Mouse (Mus musculus): ENCODE measurements at regions not wholly inside any gene's neighbourhood (a gene's known extent, or its start where the extent isn't known, plus 50 kb on each side); places are given as distances from the start of the nearest gene placed in this dataset.

DNA sequence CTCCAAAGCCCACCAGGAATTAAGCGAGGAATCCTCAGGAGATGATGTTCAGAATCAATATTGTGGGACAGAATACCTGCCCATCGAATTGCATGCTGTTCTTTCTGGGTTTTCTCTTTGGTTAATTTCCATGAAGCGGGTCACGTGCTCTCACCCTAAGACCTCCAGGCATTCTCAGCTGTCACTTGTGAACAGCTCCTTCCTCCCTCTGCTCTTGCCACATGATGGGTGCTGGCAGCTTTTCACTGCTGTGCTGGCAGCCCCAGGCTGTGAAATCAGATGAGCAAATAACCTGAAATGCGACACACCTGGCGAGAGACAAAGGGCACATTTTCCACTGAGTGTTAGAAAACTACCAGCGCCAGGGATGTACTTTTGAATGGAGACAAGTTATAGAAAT is 207.8 kb upstream of the Pitrm1 start:
- peak; percentile 14 for DNase-seq
- intact Hi-C loops (cut with DNase I; ENCODE audit: low total_unique reads), result no loop called here

DNA sequence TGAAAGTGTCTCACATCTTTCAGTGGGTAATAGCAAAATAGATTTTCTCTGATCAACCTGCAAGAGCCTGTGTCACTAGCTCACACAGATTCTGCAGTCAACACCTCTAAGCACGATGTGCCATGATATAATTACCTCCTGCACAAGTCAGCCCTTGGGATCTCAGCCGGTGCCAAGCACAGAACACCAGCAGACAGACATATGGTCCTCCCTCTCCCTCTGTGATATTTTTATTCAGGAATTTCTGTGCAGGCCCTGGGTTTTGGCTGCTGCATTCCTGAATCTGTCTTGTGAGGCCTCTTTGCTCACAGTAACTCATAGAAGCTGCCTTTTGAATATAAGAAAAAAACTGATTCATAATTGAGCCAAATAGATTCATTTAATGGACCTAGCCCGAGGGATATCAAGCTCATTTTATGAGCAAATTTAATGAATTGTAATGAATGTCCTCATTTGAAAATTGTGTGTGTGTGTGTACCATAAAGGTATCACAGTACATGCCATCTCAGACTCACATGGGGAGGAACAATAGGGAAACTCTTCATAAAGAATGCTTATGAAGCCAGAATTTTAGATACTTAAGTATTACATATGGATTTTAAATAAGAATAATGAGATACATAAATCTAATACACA is 206.7 kb upstream of the Pitrm1 start:
- intact Hi-C loops (cut with DNase I; ENCODE audit: low total_unique reads), result no loop called here
- DNase-seq, result no peak

DNA sequence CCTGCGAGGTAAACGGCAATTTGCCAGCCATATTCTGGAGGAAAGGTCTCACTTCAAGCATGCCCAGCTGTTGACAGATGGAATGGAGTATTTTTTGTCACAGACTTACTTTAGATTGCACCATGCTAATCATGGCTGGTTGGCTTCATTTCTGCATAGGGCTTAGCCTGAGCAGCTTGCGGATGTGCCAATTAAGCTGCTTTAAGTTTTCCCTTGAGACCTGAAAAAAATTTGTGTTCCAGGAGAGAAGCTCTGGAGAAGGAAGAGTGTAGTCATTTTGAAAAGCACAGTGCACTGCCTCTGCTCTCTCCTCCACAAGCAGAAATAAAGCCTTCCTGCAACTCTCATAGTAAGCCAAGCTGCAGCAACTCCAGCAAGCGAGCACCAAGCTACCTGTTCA is 182.8 kb upstream of the Pitrm1 start:
- no peak for DNase-seq
- intact Hi-C loops (cut with DNase I; ENCODE audit: low total_unique reads), result no loop called here

DNA sequence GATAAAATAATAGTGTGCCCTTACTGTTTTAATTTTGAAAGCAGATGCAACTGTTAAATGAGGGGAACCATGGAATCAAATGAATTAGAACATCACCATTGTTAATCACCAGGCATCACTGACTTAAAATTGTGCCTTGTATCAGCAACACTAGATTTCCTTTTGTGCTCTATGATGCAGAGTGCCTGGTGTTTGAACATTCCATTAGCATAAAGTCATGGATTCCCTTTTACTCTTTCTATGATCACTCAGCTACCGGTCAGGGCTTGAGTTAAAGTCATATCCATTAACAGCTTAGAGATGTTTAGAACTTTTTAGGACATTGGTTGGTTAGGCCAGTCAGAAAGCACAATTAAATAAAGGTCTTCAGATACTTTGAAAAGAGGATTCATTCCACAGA is 180.3 kb upstream of the Pitrm1 start:
- intact Hi-C loops (cut with DNase I; ENCODE audit: low total_unique reads), result no loop called here
- DNase-seq, result no peak

DNA sequence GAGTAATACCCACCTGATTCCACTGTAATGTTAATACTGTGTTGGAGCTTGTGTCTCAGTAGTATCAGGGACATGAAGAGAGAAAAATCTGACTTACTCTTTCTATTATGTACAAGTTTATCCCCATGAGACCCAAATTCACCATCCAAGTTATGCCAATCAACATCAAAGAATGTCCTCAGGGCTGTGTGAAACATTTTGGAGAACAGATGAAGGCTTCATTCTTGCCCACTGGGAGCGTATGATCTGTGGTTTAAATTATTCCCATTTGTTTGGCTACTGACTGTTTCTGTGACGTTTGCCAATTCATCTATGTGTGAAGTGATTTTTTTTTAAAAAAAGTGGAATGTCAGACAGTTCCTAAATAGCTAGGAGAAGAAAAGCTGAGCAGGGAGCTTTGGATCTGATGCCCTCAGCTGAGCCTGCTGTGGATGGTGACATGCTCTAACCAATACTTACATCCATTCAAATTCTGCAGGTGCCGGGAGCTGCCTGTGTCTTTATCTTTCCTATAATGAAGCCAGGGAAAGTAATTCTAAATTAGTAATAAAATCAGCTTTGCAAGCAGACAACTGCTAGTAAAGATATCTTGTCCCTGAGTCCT is 173.3 kb upstream of the Pitrm1 start:
- DNase-seq, result no peak
- intact Hi-C loops (cut with DNase I; ENCODE audit: low total_unique reads), result no loop called here

DNA sequence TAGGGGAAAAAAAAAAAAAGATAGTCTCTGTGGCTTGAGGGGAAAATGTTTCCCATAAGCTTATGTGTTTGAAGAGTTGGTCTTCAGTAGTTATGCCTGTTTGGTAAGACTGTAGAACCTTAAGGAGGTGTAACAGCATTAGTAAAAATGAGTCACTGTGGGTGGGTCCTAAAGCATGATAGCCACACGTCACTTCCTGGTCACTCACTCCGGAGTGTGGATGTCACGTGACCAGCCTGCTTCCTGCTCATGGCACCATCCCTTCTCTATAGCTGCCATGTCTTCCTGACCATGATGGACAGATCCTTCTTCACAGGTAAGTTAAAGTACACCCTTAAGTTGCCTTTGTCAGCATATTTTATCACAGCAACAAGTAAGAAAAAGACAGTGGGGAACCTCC is 170.0 kb upstream of the Pitrm1 start:
- intact Hi-C loops (cut with DNase I; ENCODE audit: low total_unique reads), result no loop called here
- no peak for DNase-seq

DNA sequence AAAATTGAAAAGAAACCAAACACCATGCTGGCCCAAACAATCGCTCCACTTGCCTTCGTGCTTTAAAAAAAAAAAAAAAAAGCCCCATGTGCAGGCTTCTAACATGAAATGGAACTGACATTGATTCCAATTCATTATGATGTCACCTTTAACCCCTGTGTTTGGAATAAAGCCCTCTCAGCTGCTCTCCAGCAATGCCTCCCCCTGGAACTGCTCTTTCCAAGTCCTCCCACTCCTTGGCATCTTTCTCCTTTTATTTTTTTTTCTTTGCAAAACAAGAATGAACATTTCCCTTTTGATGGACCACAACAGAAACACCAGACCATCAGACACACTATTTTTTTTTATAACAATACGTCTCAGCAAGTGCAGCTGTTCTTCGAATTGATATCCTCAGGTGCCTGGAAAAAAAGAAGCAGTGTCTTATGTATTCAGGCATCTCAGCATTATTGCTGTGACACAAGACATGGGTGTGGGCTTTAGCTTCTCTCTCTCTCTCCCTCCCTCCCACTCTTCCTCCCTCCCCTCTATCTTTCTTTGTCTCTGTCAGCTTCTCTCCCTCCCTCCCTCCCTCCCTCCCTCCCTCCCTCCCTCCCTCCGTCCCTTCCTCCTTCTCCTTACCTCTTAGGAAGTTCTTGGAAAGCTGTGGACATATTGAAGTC is 152.3 kb upstream of the Pitrm1 start:
- no peak for DNase-seq
- intact Hi-C loops (cut with DNase I; ENCODE audit: low total_unique reads), result no loop called here

DNA sequence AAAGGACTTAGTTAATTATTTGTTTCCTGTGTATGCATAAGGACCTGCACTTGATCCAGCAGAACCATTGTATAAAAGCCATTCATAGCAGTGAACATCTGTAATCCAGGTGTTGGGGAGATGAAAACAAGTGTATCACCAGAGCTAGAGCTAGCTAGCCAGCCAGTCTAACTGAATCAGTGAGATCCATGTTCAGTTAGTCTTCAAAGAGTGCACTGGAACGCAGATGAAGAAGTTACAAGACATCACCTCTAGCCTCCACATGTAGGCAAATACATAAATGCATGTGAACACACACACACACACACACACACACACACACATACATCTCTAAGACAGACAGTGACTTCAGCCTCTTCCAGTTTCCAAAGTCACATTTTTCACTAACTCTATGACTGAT is 150.3 kb upstream of the Pitrm1 start:
- intact Hi-C loops (cut with DNase I; ENCODE audit: low total_unique reads), result no loop called here
- DNase-seq, result no peak

DNA sequence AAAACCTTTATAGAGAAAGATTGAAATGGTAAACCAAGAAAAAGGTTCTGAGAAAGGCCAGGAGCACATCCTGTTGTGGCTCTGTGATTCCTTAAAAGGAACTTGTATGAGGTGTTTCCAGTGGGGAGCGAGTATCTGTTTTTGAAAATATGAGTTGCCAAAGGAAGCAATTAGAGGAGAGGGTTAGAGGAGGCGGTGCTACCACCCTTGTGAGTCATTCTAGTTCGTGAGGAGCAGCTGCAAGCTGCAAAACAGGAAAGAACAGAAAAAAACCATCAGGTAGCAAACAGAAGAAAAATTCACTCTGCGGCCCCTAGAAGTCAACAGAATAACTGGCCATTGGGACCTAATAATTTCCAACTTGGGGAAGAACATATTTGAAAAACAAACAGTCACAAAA is 116.1 kb upstream of the Pitrm1 start:
- DNase-seq, result no peak
- intact Hi-C loops (cut with DNase I; ENCODE audit: low total_unique reads), result no loop called here

DNA sequence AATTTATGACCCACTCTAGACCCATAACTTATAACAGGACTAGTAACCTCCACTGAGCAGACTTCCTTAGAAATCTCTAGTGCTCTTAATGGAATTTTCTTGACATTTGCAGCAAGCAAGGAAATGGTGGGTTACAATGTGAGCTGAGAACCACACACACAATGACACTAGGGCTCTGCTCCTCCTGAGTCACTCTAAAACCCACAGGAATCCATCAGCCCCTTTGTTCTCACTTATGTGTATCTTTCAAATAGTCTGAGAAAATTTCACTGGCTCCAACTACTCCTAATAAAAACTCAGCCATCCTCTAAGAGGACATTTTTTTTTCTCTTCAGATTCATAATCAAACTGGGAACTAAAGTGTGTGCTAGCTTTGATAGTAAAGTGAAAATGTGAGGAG is 101.0 kb upstream of the Pitrm1 start:
- intact Hi-C loops (cut with DNase I; ENCODE audit: low total_unique reads), result no loop called here
- no peak for DNase-seq

DNA sequence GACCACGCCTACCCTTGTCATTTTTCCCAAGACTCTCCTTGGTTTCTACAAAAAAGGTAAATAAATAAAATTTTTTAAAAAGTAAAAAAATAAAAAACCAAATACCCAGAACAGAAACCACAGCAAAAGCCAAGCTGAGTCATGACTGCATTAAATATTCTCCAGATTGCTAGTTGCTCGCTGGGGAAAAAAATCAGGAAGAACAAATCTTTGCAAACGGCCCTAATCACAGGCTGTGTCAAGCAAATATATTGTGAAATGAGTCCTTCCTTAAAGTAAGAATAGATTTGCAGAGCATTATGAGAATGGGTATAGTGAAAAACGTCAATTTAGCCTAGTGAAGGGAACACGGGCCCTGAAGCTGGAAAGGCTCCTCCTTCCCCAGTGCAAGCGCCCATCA is 86.6 kb upstream of the Pitrm1 start:
- DNase-seq, result no peak
- intact Hi-C loops (cut with DNase I; ENCODE audit: low total_unique reads), result no loop called here

DNA sequence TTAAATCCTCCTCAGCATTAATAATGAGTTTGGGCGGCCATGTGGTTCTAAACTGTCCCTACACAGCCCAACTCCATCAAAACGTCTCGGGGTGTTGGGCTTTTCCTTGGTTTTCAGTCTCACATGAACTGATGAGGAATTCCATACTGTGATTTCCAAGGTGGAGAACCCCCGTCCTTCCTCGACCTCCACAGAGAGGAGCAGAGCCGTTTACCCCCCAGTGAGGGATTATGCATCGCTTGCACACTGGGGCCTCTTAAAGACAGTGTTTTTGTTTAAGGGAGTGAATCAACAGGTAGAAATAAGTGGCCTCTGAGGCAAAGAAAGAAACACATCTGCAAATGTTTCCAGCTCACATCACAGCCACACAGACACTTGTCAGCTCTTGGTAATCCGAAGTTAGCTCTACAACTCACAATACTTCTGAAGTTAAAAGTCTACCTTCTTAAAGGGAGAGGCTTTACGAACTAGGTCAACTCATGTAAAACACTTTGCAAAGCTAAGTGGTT is 82.0 kb upstream of the Pitrm1 start:
- no peak for DNase-seq
- intact Hi-C loops (cut with DNase I; ENCODE audit: low total_unique reads), result no loop called here

DNA sequence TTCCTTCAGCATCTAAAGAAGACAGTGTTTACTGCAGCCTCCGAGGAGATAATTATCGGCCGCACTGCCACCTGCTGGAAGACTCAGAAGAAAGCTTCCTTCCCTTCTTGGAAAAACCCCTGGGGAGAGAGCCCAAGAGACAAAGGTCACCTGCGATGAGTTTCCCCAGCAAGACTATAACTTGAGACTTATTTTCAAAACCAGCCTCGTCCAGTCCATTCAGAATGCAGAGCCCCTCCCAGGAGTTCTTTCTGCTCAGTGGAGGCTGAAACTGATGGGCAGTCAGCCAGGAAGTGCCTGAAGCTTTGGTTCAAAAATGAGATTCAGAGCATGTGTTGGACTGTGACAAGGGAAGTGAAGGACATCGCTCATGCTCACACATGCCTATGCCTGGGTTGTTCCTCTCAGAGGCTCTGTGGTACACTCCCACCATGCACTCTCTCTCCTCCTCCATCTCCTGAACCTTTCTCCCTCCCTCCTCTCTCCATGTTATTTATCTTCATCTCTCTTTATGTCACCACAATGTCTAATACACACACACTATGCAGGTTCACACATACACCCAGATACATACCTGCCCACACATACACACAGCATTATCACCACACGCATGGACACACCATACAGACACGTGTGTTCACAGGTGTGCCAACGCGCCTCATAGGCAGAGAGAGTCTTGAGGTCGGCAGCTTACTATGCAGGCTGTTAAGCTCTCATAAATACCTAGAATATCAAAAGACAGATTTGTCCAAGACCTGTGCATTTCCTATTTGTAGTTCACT is 78.3 kb upstream of the Pitrm1 start:
- intact Hi-C loops (cut with DNase I; ENCODE audit: low total_unique reads), result loop anchor here (5.0 kb wide), 1 partner anchor 1807 kb away; no protein-coding TSS in a partner anchor
- DNase-seq, result peak; percentile 60

DNA sequence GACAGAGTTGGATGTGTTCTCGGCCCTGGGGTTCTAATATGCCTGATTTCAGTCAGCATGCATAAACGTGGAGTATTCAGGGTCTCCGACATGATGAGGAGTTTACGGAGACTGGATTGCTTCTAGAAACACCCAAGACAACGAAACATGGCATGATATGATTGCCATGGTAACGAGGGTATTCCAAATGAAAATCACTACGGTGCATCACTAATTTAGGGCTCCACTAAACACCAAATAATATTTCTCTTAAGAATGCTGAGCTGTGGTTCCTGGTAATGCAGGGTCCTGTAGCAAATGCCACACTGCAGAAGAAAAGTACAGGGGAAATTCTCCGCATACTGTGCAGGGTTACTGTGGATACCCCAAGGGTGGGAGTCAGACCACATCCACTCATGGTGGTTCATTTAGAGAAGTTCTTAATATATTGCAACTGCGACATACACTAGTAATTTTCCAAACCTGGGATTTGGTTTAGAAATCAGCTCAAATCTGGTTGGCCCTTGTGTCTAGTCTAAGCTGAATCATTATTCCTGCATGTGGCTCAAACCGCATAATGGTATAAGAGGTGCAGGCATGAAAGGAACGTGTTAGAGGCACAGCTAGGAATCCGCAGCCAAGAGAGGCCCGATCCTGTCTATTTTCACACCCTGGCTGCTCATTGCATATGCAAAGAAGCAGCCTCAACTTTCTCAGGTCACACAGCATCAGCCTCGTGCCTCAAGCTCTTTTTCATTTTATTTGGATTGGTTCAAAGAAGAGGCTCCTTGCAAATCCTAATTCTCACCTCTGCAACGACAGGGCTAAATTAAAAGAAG is 77.5 kb upstream of the Pitrm1 start:
- intact Hi-C loops (cut with DNase I; ENCODE audit: low total_unique reads), result loop anchor here (5.0 kb wide), 1 partner anchor 1808 kb away; no protein-coding TSS in a partner anchor
- no peak for DNase-seq

DNA sequence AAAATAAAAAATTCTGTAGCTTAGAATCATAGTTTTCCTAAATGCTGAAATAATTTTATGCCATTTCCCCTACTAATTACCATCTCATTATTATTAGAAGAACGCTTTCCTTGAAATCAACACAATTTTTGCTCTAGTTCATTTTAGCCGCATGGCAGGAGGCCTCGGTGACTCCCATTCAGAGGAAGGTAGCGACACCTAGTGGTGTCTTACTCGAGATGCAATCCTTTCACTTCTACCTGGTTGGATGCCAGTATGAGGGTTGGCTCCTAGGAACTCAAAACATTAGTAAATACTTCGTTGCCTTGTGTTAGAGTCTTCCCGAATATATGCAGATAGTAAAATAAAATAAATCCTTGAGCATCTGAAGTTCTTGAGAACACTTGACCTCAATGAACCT is 76.3 kb upstream of the Pitrm1 start:
- DNase-seq, result peak; percentile 61
- intact Hi-C loops (cut with DNase I; ENCODE audit: low total_unique reads), result loop anchor here (5.0 kb wide), 1 partner anchor 1809 kb away; no protein-coding TSS in a partner anchor

DNA sequence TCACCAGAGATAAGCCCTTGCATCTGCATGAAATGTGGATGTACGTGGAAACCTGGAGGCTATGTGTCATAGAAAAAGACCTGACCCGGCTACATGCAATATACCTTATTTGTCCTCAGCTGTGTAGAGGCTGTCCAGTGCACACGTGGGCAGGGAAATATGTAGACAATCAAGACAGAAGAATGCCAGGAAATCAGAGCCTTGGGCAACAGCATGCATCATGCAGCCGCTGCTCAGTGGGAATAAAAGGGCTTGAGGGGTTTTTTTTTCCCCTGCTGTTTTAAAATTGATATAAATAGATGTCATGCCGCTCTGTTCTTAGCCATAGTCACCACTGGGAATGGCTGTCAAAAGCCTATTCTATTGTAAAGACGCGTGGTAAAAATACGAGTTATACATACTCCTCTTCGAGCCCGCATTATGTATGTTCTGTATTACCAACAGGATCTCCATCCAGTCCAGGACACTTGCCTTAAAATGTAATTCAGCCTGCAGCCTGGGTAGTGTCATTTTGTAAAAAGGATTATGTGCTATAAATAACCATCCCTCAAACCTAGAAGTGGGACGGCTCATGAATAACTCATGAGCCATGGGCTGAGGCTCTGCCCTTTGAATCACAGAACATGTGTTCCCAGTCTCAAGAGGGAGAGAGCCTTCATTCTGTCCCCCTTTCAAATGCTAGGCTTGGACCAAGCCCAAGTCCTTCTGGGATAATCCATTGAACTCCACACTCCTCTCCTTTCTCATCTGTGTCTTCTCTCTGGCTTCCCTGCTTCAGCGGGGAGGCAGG is 74.4 kb upstream of the Pitrm1 start:
- intact Hi-C loops (cut with DNase I; ENCODE audit: low total_unique reads), result loop anchor here (5.0 kb wide), 1 partner anchor 1811 kb away; no protein-coding TSS in a partner anchor
- DNase-seq, result no peak

DNA sequence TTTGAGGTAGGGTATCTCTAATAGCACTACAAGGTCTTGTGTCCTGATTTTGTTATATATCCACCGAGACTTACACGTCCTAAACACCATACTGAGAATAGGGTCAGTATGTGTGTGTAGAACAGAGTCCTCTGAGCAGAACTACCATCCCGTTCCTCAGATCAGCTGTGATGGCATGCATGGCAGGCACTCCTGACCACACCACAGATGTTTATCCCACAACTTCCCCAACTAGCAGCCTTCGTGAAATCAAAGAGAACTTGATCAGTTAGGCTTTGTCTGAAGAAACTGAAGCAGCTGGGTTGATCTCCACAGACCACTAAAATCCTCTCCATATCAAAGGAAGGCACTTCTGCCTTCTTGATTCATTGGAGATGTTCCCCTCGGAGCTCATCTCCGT is 68.3 kb upstream of the Pitrm1 start:
- DNase-seq, result no peak
- intact Hi-C loops (cut with DNase I; ENCODE audit: low total_unique reads), result no loop called here

DNA sequence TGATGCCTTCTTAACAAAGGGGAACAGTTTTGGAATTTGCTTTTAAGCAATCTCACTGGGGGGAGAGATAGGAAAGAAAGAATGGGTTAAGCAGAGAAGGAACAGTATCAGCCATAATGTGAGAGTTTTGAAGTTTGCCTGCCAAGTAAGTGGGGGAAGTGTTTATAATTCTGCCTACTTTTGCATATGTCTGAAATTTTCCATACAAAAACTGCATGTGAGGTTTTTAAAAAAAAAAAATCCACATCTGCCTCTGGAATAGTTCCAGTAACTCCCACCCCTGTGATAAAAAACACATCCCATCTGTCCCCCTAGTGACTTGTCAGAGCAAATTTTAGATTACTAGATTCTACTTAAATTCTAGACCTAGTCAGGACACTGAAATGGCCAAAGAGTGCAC is 63.5 kb upstream of the Pitrm1 start:
- intact Hi-C loops (cut with DNase I; ENCODE audit: low total_unique reads), result no loop called here
- DNase-seq, result no peak

DNA sequence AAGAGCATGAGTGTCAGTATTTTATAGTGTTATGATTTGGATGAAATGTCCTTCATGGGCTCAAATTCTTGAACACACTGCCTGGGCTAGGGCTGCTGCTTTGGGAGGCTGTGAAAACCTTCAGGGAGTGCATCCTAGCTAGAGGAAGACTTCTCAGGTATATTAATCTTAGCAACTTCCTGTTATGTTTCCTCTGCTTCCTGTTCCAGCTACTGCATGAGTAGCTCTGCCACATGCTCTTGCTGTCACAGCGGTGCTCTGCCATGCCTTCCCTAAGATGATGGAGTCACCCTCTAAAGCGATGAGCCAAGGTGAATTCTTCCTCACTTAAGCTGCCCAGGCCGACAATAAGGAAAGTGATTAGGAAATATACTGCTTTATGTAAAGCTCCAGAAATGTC is 60.1 kb upstream of the Pitrm1 start:
- intact Hi-C loops (cut with DNase I; ENCODE audit: low total_unique reads), result no loop called here
- no peak for DNase-seq
